Mouse (Mus musculus): ENCODE results near the gene Gm20661. TPM values are rescaled to one million over a fixed set of nuclear protein-coding genes. Genes with fewer than 3 reads are reported as not detected.
A peak's percentile ranks its signal among the peaks of the same experiment; 100 is the strongest.

Gm20661 gene
- polyA plus RNA-seq, 1 experiment from 2014 or later = 0.58 TPM

DNA sequence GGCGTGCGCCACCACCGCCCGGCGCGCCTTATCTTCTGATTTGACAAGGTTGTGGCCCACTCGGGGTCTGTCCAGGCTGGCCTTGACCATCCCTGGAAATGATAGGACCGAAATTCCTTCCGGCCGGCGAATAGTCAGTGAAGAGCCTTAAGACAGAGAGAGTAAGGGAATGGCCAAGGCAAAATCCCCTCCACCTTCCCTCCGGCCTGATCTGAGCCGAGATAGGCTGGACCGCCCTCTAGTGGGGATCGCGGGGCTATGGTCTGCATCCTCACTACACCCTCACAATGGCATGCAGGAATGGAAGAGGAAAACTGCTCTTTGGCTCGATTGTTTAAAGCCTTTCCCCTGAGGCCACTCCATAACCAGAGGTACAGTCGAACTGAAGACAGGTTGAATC, 3.5 kb downstream of the Gm20661 start:
- Histone ChIP-seq H3K27me3 (ENCODE audit: control insufficient read depth, insufficient read depth, low read length) (peaks cover 9% of the 10 kb centered on the region), H3K9ac (replicated peaks; ENCODE audit: low read depth, low read length) (no peak overlapping the region), H3K9me3 (ENCODE audit: control insufficient read depth, low read length) (no peaks in the 10 kb centered on the region), H3K27ac (ENCODE audit: low read depth, low read length) (no peak overlapping the region), H3K36me3 (ENCODE audit: control insufficient read depth, insufficient read depth, low read length) (no peaks in the 10 kb centered on the region), H3K4me1 (ENCODE audit: control insufficient read depth, insufficient read depth, low read length) (no peaks in the 10 kb centered on the region), H3K4me2 (ENCODE audit: low read depth, low read length) (peak overlapping the region; percentile 67; the same call in 1 of the 2 replicates), H3K4me3 (ENCODE audit: low read depth, low read length) (peak overlapping the region; percentile 46; the same call in 1 of the 2 replicates)
- peak; percentile 58; the same call in 1 of the 2 replicates for ATAC-seq (ENCODE audit: low read depth)
- 6% methylated on average over 18 of the region's 18 CpGs for WGBS

DNA sequence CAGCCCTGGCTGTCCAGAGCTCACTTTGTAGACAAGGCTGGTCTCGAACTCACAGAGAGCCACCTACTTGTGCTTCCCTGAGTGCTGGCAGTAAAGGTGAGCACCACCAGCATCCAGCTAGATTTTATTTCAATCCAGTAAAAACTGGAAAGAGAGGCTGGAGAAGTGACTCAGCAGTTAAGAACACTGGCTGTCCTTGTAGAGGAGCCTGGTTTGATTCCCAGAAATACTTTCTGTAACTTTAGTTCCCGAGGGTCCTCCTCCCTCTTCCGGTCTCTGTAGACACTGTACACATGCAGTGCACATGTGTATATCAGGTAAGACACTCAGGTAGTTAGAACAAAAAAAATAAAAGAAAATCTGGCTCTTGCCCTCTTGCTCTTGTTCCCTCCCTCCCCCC, 5.1 kb downstream of the Gm20661 start:
- H3K27me3 ChIP-seq (ENCODE audit: control insufficient read depth, insufficient read depth, low read length) = peaks cover 9% of the 10 kb centered on the region
- no peak overlapping the region for H3K9ac ChIP-seq (replicated peaks; ENCODE audit: low read depth, low read length)
- no peak overlapping the region for H3K4me3 ChIP-seq (ENCODE audit: low read depth, low read length)
- H3K9me3 ChIP-seq (ENCODE audit: control insufficient read depth, low read length) = no peaks in the 10 kb centered on the region
- no peak overlapping the region for H3K4me2 ChIP-seq (ENCODE audit: low read depth, low read length)
- WGBS = 76% methylated on average over 3 of the region's 3 CpGs
- H3K4me1 ChIP-seq (ENCODE audit: control insufficient read depth, insufficient read depth, low read length) = no peaks in the 10 kb centered on the region
- no peak overlapping the region for H3K27ac ChIP-seq (ENCODE audit: low read depth, low read length)
- no peaks in the 10 kb centered on the region for H3K36me3 ChIP-seq (ENCODE audit: control insufficient read depth, insufficient read depth, low read length)
- ATAC-seq (ENCODE audit: low read depth) = no peak

DNA sequence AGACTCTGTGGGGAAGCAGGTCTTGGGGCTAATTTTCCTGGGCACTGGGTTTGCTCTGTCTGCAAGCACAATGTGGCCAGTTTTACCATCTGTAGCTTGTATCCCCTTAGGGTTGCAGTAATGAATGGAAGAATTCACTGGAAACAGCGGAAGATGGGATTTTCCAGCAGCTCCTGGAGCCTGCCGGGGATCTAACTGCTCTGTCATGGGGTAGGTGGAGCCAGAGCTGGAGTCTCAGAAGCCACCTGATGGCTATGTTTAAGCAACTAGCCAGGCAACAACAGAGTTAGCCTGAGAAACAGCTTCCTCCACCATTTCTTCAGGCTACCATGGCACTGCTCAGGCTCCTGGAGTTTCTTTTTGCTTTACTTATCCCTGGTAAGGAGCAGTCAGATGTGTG, 9.3 kb downstream of the Gm20661 start, which contains the start of gene Cdhr4:
Gene Cdhr4, plus strand, starts transcription at position 301 of the 400 bp plus-strand sequence.
- H3K9ac ChIP-seq (replicated peaks; ENCODE audit: low read depth, low read length) = no peak within 1 kb of the TSS
- no peak within 1 kb of the TSS for H3K4me3 ChIP-seq (ENCODE audit: low read depth, low read length)
- 51% methylated on average over 2 of the region's 2 CpGs for WGBS
- no peak within 1 kb of the TSS for H3K27ac ChIP-seq (ENCODE audit: low read depth, low read length)
- ATAC-seq (ENCODE audit: low read depth) = no peak
- H3K36me3 ChIP-seq (ENCODE audit: control insufficient read depth, insufficient read depth, low read length) = no peaks in the 10 kb centered on the region
- no peaks in the 10 kb centered on the region for H3K27me3 ChIP-seq (ENCODE audit: control insufficient read depth, insufficient read depth, low read length)
- no peaks in the 10 kb centered on the region for H3K9me3 ChIP-seq (ENCODE audit: control insufficient read depth, low read length)
- H3K4me2 ChIP-seq (ENCODE audit: low read depth, low read length) = no peak within 1 kb of the TSS
- H3K4me1 ChIP-seq (ENCODE audit: control insufficient read depth, insufficient read depth, low read length) = no peaks in the 10 kb centered on the region

DNA sequence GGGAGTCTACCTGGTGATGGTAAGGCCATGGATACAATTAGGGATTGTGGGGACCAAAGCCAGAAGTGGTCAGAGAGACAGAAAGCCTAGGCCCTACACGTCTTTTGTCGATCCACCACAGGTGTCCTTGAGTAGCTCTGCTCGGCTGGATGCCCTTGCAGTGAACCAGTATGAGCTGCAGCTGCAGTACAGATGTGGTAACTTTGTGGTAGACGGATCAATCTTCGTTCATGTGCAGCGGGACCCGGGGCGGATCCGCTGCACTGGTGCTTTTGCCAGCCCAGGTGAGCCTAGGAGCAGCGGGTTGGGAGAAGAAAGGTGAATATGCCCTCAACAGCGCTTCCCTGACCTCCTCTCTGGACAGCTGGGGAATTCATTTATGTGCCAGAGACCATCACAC, 10.2 kb downstream of the Gm20661 start:
- no peak overlapping the region for H3K4me2 ChIP-seq (ENCODE audit: low read depth, low read length)
- no peaks in the 10 kb centered on the region for H3K9me3 ChIP-seq (ENCODE audit: control insufficient read depth, low read length)
- no peak overlapping the region for H3K9ac ChIP-seq (replicated peaks; ENCODE audit: low read depth, low read length)
- no peak for ATAC-seq (ENCODE audit: low read depth)
- no peaks in the 10 kb centered on the region for H3K27me3 ChIP-seq (ENCODE audit: control insufficient read depth, insufficient read depth, low read length)
- 86% methylated on average over 11 of the region's 11 CpGs for WGBS
- H3K4me3 ChIP-seq (ENCODE audit: low read depth, low read length) = no peak overlapping the region
- no peaks in the 10 kb centered on the region for H3K36me3 ChIP-seq (ENCODE audit: control insufficient read depth, insufficient read depth, low read length)
- no peaks in the 10 kb centered on the region for H3K4me1 ChIP-seq (ENCODE audit: control insufficient read depth, insufficient read depth, low read length)
- H3K27ac ChIP-seq (ENCODE audit: low read depth, low read length) = no peak overlapping the region

DNA sequence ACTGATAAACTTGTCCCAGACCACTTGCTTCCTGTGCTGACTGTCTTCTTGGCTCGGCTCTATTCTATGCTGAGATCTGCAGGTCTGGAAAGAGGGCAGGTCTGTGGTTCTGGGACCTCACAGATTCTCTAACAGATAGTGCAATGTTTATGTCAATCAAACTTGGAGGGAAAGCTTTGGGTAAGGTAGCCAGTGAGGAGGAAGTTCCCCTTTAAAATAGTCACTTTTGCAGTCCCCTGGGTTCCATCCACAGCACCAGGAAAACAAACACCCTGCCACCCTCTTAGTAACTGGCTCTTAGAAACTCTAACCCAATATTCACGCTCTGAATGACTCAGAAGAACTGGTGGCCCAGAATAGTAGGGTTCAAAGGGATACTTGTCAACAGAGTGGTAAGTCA, 11.6 kb downstream of the Gm20661 start:
- ATAC-seq (ENCODE audit: low read depth) = no peak
- Histone ChIP-seq H3K27me3 (ENCODE audit: control insufficient read depth, insufficient read depth, low read length) (no peaks in the 10 kb centered on the region), H3K27ac (ENCODE audit: low read depth, low read length) (no peak overlapping the region), H3K4me3 (ENCODE audit: low read depth, low read length) (no peak overlapping the region), H3K9me3 (ENCODE audit: control insufficient read depth, low read length) (no peaks in the 10 kb centered on the region), H3K36me3 (ENCODE audit: control insufficient read depth, insufficient read depth, low read length) (no peaks in the 10 kb centered on the region), H3K4me2 (ENCODE audit: low read depth, low read length) (no peak overlapping the region), H3K4me1 (ENCODE audit: control insufficient read depth, insufficient read depth, low read length) (no peaks in the 10 kb centered on the region), H3K9ac (replicated peaks; ENCODE audit: low read depth, low read length) (no peak overlapping the region)
- 81% methylated on average over 2 of the region's 2 CpGs for WGBS

DNA sequence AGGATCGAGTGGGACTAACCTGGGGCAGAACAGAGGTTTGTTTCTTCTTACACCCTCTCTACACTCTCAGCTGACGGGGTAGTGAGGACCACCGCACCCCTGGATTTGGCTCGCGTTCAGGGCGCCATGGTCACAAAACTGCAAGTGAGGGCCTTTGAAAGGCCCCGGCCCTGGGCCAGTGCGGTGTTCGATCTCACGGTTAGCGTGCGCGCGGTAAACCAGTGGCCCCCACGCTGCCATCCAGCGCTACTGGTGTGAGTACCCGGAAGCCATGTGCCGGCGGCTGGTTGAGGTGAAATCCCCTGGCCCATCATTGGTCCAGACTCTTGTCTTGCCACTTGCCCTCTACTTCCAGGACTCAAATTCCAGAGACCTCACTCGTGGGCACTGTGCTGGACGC, 12.7 kb downstream of the Gm20661 start:
- 93% methylated on average over 21 of the region's 21 CpGs for WGBS
- H3K9ac ChIP-seq (replicated peaks; ENCODE audit: low read depth, low read length) = no peak overlapping the region

DNA sequence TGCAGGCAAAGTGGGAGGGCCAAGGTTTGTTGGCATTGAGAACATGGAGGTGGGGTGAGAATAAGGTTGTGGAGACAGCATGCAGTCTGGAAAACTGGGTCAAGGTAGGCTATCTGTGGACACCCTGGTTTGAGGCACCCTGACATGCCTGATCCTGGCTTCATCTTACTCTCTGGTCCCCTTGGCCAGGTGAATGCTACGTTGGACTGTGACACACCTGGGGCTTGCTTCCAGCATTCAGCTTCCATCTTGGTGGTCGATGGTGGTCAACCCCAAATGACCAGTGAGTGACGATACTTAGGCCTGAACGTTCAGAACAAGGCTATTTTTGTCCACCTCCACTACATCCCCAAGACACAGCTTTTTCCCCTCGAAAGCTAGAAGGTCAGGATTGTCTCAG, 13.2 kb downstream of the Gm20661 start, which contains the start of gene Gm20662:
Gene Gm20662, plus strand, starts transcription at position 301 of the 400 bp plus-strand sequence.
- no peak for ATAC-seq (ENCODE audit: low read depth)
- H3K9me3 ChIP-seq (ENCODE audit: control insufficient read depth, low read length) = no peaks in the 10 kb centered on the region
- 87% methylated on average over 5 of the region's 5 CpGs for WGBS
- no peak within 1 kb of the TSS for H3K4me2 ChIP-seq (ENCODE audit: low read depth, low read length)
- no peaks in the 10 kb centered on the region for H3K4me1 ChIP-seq (ENCODE audit: control insufficient read depth, insufficient read depth, low read length)
- H3K4me3 ChIP-seq (ENCODE audit: low read depth, low read length) = no peak within 1 kb of the TSS
- no peak within 1 kb of the TSS for H3K9ac ChIP-seq (replicated peaks; ENCODE audit: low read depth, low read length)
- H3K36me3 ChIP-seq (ENCODE audit: control insufficient read depth, insufficient read depth, low read length) = no peaks in the 10 kb centered on the region
- H3K27ac ChIP-seq (ENCODE audit: low read depth, low read length) = no peak within 1 kb of the TSS
- no peaks in the 10 kb centered on the region for H3K27me3 ChIP-seq (ENCODE audit: control insufficient read depth, insufficient read depth, low read length)

More for the DNA sequence above, 12.7 kb downstream of the Gm20661 start:
- H3K4me1 ChIP-seq (ENCODE audit: control insufficient read depth, insufficient read depth, low read length) = no peaks in the 10 kb centered on the region
- H3K9me3 ChIP-seq (ENCODE audit: control insufficient read depth, low read length) = no peaks in the 10 kb centered on the region
- no peaks in the 10 kb centered on the region for H3K36me3 ChIP-seq (ENCODE audit: control insufficient read depth, insufficient read depth, low read length)
- H3K27me3 ChIP-seq (ENCODE audit: control insufficient read depth, insufficient read depth, low read length) = no peaks in the 10 kb centered on the region
- no peak overlapping the region for H3K4me3 ChIP-seq (ENCODE audit: low read depth, low read length)
- no peak for ATAC-seq (ENCODE audit: low read depth)
- H3K4me2 ChIP-seq (ENCODE audit: low read depth, low read length) = no peak overlapping the region
- no peak overlapping the region for H3K27ac ChIP-seq (ENCODE audit: low read depth, low read length)

DNA sequence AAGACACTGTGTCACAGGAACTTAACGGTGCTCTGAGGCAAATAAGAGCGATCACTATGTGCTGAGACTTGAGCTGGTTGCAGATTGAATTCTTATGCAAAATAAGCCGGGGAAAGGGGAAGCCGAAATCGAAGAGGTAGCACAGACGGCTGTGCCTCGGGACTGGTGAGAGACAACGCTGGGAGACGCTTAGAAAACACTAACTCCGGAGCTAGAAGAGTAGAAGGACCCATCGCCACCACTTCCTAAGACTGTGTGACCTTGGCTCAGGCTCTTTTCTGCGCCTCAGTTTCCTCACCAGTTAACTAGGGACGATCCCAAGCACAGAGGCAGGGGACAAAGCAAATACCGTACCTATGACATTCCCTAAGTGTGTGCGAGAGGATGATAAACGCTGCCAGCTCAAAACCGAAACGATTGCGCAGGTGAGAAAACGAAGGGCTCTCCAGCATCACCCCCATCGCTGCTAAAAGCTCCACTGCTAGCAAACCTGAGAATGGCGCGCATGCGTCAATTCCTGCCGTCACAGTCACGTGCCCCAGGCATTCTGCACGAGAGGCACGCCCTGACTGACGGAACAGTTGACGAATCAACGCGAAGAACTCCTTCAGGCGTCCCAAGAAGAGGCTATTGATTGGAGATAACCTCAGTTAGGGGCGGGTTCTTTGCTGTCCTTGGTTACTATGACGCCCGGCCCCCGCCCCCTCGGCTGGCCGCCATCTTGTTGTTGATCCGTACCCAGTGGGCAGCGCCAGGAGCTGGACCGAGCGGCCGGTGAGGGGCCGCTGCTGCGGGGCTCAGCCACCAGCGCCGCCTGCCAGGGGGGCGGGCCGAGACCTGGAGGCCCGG, 19.3 kb downstream of the Gm20661 start, which contains the start of gene Ip6k1:
Gene Ip6k1, plus strand, starts transcription at position 580 of the 849 bp plus-strand sequence.
- H3K36me3 ChIP-seq (ENCODE audit: control insufficient read depth, insufficient read depth, low read length) = no peaks in the 10 kb centered on the region
- H3K4me2 ChIP-seq (ENCODE audit: low read depth, low read length) = peak within 1 kb of the TSS; percentile 77
- H3K9me3 ChIP-seq (ENCODE audit: control insufficient read depth, low read length) = no peaks in the 10 kb centered on the region
- under 1% methylated on average over 50 of the region's 51 CpGs for WGBS
- peak within 1 kb of the TSS; percentile 93 for H3K9ac ChIP-seq (replicated peaks; ENCODE audit: low read depth, low read length)
- peak; percentile 100 for ATAC-seq (ENCODE audit: low read depth)
- H3K27me3 ChIP-seq (ENCODE audit: control insufficient read depth, insufficient read depth, low read length) = no peaks in the 10 kb centered on the region
- H3K4me3 ChIP-seq (ENCODE audit: low read depth, low read length) = peak within 1 kb of the TSS; percentile 97
- peak within 1 kb of the TSS; percentile 91 for H3K27ac ChIP-seq (ENCODE audit: low read depth, low read length)
- H3K4me1 ChIP-seq (ENCODE audit: control insufficient read depth, insufficient read depth, low read length) = peaks cover 17% of the 10 kb centered on the region

DNA sequence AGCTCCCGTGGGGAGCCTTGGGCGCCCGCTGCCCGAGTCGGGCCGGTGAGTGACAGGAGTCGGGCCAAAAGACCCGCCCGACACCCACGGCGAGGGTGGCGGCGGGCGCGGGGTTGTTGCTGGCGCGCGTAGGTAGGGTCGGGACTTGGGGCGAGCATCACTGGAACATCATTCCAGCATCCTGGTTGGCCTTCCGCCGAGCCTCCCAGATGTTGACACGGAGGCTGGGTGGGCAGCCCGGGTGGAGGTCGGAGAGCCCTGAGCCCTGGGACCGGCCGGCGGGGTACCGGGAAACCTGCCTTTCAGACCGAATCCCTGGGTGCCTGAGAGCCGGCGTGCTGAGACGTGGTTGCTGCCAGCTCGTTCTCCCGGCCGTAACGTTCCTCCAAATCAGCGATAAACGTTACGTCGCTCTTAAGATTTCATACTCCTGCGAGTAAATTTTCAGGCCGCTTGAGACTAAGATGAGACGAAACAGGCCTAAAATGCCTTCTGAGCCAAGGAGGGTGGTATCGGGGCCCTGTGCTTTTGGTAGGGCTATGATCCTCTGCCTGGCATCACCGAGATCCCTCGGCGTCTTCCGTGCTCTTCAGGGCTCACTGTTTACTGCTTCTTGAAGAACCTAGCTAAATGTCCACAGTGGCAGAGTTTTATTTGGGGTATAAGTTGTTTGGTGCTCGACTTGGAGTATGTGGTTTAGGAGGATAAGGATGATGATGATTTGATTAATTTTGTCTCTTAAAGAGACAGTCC, 20.1 kb downstream of the Gm20661 start:
- H3K4me1 ChIP-seq (ENCODE audit: control insufficient read depth, insufficient read depth, low read length) = peaks cover 17% of the 10 kb centered on the region
- WGBS = under 1% methylated on average over 50 of the region's 50 CpGs
- H3K27me3 ChIP-seq (ENCODE audit: control insufficient read depth, insufficient read depth, low read length) = no peaks in the 10 kb centered on the region
- H3K9me3 ChIP-seq (ENCODE audit: control insufficient read depth, low read length) = no peaks in the 10 kb centered on the region
- H3K9ac ChIP-seq (replicated peaks; ENCODE audit: low read depth, low read length) = peak overlapping the region; percentile 93
- ATAC-seq (ENCODE audit: low read depth) = peak; percentile 67
- H3K27ac ChIP-seq (ENCODE audit: low read depth, low read length) = peak overlapping the region; percentile 91
- H3K4me3 ChIP-seq (ENCODE audit: low read depth, low read length) = peak overlapping the region; percentile 97
- H3K36me3 ChIP-seq (ENCODE audit: control insufficient read depth, insufficient read depth, low read length) = no peaks in the 10 kb centered on the region
- H3K4me2 ChIP-seq (ENCODE audit: low read depth, low read length) = peak overlapping the region; percentile 72

Data from neural tube, embryonic 14.5 days (tissue).